8 mouse cellular contexts compared by ENCODE assay signal in genomic region chr9:21356981-21357718, GRCm38 (mm10). TPM values are rescaled to one million over a fixed set of nuclear protein-coding genes. Genes with fewer than 3 reads are reported as not detected.
DNase-seq lines count a peak whose midpoint lies in the region; ATAC-seq and TF ChIP-seq lines count a peak whose summit lies in the region.

No protein-coding gene starts in this region.

- H3K9me3 ChIP-seq in limb, embryonic 10.5 days (replicated peaks) = no peaks in the 10 kb centered on the region
- H3K9me3 ChIP-seq in midbrain, embryonic 12.5 days = no peaks in the 10 kb centered on the region

- H3K4me3 ChIP-seq in gastrocnemius, adult 2 months = no peak overlapping the region
- H3K4me3 ChIP-seq in limb, embryonic 10.5 days = no peak overlapping the region
- no peak overlapping the region for H3K4me3 ChIP-seq in midbrain, embryonic 12.5 days

- intact Hi-C loops in gastrocnemius, adult 2 months (cut with DNase I) = loop anchor here (1.0 kb wide), 1 partner anchor 44 kb away; no protein-coding TSS in a partner anchor

- no peak overlapping the region for H3K27ac ChIP-seq in gastrocnemius, adult 2 months
- H3K27ac ChIP-seq in limb, embryonic 10.5 days = no peak overlapping the region
- no peak overlapping the region for H3K27ac ChIP-seq in midbrain, embryonic 12.5 days (replicated peaks)

- no peak overlapping the region for H3K4me2 ChIP-seq in midbrain, embryonic 12.5 days (replicated peaks)

- ATAC-seq in midbrain, embryonic 12.5 days (ENCODE audit: low FRiP score, low read depth) = peak; percentile 52; the same call in 1 of the 2 replicates

- no peak overlapping the region for H3K9ac ChIP-seq in midbrain, embryonic 12.5 days (replicated peaks)

- H3K36me3 ChIP-seq in limb, embryonic 10.5 days = peaks cover 34% of the 10 kb centered on the region
- peaks cover 27% of the 10 kb centered on the region for H3K36me3 ChIP-seq in midbrain, embryonic 12.5 days

- DNase-seq in ovary, postnatal 14 days (ENCODE audit: low spot score) = peak; percentile 68
- no peak for DNase-seq in ovary, postnatal 36 days (ENCODE audit: low spot score)
- DNase-seq in cerebellum, adult 9-10 months = peak; percentile 87
- DNase-seq in gastrocnemius, adult 2 months = peak; percentile 54
- peak; percentile 65 for DNase-seq in kidney, adult 18-20 months
- peak; percentile 65 for DNase-seq in limb, embryonic 10.5 days (ENCODE audit: low spot score)
- peak; percentile 57 to 80 for DNase-seq in spleen, postnatal 10 days (ENCODE audit: low spot score in 2 of 2)

- WGBS in limb, embryonic 10.5 days = 0% methylated on average over 1 of the region's 1 CpGs
- 0% methylated on average over 1 of the region's 1 CpGs for WGBS in midbrain, embryonic 12.5 days

- peak; percentile 81 for TF ChIP-seq CTCF in gastrocnemius, adult 2 months (IDR thresholded peaks at IDR 0.05)

- peaks cover 11% of the 10 kb centered on the region for H3K4me1 ChIP-seq in limb, embryonic 10.5 days
- H3K4me1 ChIP-seq in midbrain, embryonic 12.5 days = 0 out of 2 replicates have a peak, but pooled peaks cover 8% of the 10 kb centered on the region

- peaks cover 19% of the 10 kb centered on the region for H3K27me3 ChIP-seq in limb, embryonic 10.5 days (ENCODE audit: low read depth, poor library complexity, severe bottlenecking)
- H3K27me3 ChIP-seq in midbrain, embryonic 12.5 days = peaks cover 9% of the 10 kb centered on the region

RNA-seq across cellular contexts. Expression of gene Ilf3, which starts 10.5 kb away (rescaled TPM):
- total RNA-seq in gastrocnemius, adult 2 months (2021) = 10 to 100 TPM; 21.2 to 25.2 TPM
- polyA plus RNA-seq in limb, embryonic 10.5 days (2016; fragmentation: Nextera tagmentation; extraction: Ambion mirVana) = 320 and 362 TPM in 2 replicates
- 314 and 322 TPM in 2 replicates for polyA plus RNA-seq in midbrain, embryonic 12.5 days (2016; fragmentation: Nextera tagmentation; extraction: Ambion mirVana)

RNA-seq across cellular contexts. Expression of gene Slc44a2, which starts 36.7 kb away (rescaled TPM):
- 100 to 1,000 TPM; 168 to 178 TPM for total RNA-seq in gastrocnemius, adult 2 months (2021)
- 68.5 and 81.1 TPM in 2 replicates for polyA plus RNA-seq in limb, embryonic 10.5 days (2016; fragmentation: Nextera tagmentation; extraction: Ambion mirVana)
- polyA plus RNA-seq in midbrain, embryonic 12.5 days (2016; fragmentation: Nextera tagmentation; extraction: Ambion mirVana) = 71.3 and 74.1 TPM in 2 replicates

RNA-seq across cellular contexts. Expression of gene Ap1m2, which starts 45.0 kb away (rescaled TPM):
- total RNA-seq in gastrocnemius, adult 2 months (2021) = not detected
- 7.8 and 8.6 TPM in 2 replicates for polyA plus RNA-seq in limb, embryonic 10.5 days (2016; fragmentation: Nextera tagmentation; extraction: Ambion mirVana)
- 0.39 and 0.78 TPM in 2 replicates for polyA plus RNA-seq in midbrain, embryonic 12.5 days (2016; fragmentation: Nextera tagmentation; extraction: Ambion mirVana)

RNA-seq across cellular contexts. Expression of gene Qtrt1, which starts 54.5 kb away (rescaled TPM):
- total RNA-seq in gastrocnemius, adult 2 months (2021) = 1 to 10 TPM; 7.0 to 8.4 TPM
- polyA plus RNA-seq in limb, embryonic 10.5 days (2016; fragmentation: Nextera tagmentation; extraction: Ambion mirVana) = 66.2 and 79.0 TPM in 2 replicates
- polyA plus RNA-seq in midbrain, embryonic 12.5 days (2016; fragmentation: Nextera tagmentation; extraction: Ambion mirVana) = 45.3 and 50.7 TPM in 2 replicates
